8 mouse cellular contexts compared by ENCODE assay signal in the genomic region with DNA sequence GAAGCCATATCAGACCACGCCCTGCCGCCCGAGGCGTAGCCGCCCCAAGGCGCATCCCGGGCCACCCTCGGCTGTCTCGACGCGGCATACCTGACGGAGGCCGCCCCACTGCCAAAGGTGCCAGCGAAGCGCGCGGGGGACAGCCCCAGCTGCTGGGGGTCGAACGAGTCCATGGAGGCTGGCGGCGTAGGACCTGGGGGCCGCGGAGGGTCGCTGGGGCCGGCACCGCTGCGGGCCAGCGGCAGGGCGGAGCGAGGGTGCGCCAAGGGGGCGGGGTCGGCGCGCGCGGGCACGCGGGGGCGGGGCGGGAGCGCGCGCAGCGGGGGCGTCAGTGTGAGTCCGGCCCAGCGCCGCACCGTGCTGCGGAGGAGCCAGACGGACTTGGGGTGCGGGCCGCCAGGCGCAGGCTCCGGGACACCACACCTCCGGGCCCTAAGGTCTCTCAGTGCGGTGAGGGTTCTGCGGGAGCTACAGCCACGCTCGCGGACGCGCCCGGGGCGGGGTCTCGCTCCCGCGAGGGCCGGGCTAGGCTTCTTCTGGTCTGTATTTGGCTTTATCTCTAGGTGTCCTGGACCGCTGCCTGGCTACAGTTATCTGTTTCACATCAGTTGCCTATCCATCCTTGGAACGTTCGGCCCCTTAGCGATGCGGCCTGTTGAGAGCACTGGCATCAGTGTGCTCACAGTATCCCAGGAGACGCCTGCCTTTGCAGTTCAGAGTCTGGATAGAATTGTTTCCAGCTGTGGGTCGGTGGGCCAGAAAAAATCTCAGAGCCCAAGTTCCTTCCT.
DNase-seq lines count a peak whose midpoint lies in the region; ATAC-seq and TF ChIP-seq lines count a peak whose summit lies in the region.

No protein-coding gene starts in this region.

- DNase-seq in forebrain, embryonic 14.5 days (ENCODE audit: low spot score), result peak; percentile 76
- peak; percentile 84 to 88 for DNase-seq in heart, postnatal 14 days
- DNase-seq in large intestine, adult 2 months (ENCODE audit: low read depth, low spot score), result peak; percentile 37
- DNase-seq in stomach, postnatal 0 days (ENCODE audit: low spot score), result peak; percentile 86

- H3K4me1 ChIP-seq in ES-Bruce4 (ENCODE audit: control insufficient read depth, insufficient read depth, low read length), result no peaks in the 10 kb centered on the region
- peaks cover 8% of the 10 kb centered on the region; the same call in 1 of the 2 replicates for H3K4me1 ChIP-seq in forebrain, embryonic 14.5 days (ENCODE audit: control insufficient read depth, insufficient read depth, low read length)
- H3K4me1 ChIP-seq in liver, embryonic 16.5 days (ENCODE audit: control insufficient read depth, low read depth, low read length), result peaks cover 14% of the 10 kb centered on the region
- H3K4me1 ChIP-seq in neural tube, embryonic 12.5 days, result peaks cover 4% of the 10 kb centered on the region
- no peaks in the 10 kb centered on the region for H3K4me1 ChIP-seq in stomach, postnatal 0 days (replicated peaks; ENCODE audit: control insufficient read depth, insufficient read depth)

- intact Hi-C loops in heart, postnatal 14 days (cut with DNase I), result loop anchor here (2.0 to 5.0 kb wide), 2 partner anchors 67 to 112 kb away; partner anchors contain the start of genes 4930402H24Rik and Atrn

- ATAC-seq in cerebellum, adult (ENCODE audit: insufficient number of reproducible peaks, low FRiP score, low TSS enrichment), result peak; percentile 83
- ATAC-seq in forebrain, embryonic 14.5 days, result peak; percentile 90
- peak; percentile 89 for ATAC-seq in liver, embryonic 16.5 days (ENCODE audit: low read depth)
- ATAC-seq in neural tube, embryonic 12.5 days (ENCODE audit: low FRiP score, low read depth), result peak; percentile 88
- ATAC-seq in stomach, postnatal 0 days (ENCODE audit: low FRiP score, low TSS enrichment), result peak; percentile 89

- no peak for TF ChIP-seq CTCF in ES-Bruce4 (IDR thresholded peaks at IDR 0.05; ENCODE audit: low read depth, low read length)
- TF ChIP-seq CTCF in stomach, postnatal 0 days (IDR thresholded peaks at IDR 0.05; ENCODE audit: low read depth), result no peak

- H3K9me3 ChIP-seq in ES-Bruce4 (replicated peaks; ENCODE audit: control insufficient read depth, insufficient read depth, low read length, poor library complexity, severe bottlenecking), result no peaks in the 10 kb centered on the region
- no peaks in the 10 kb centered on the region for H3K9me3 ChIP-seq in forebrain, embryonic 14.5 days (replicated peaks; ENCODE audit: control insufficient read depth, low read length)
- no peaks in the 10 kb centered on the region for H3K9me3 ChIP-seq in liver, embryonic 16.5 days (replicated peaks; ENCODE audit: control insufficient read depth, low read length)
- H3K9me3 ChIP-seq in neural tube, embryonic 12.5 days, result no peaks in the 10 kb centered on the region
- H3K9me3 ChIP-seq in stomach, postnatal 0 days (ENCODE audit: control insufficient read depth, low read length), result no peaks in the 10 kb centered on the region

- peak overlapping the region; percentile 72 for H3K4me2 ChIP-seq in forebrain, embryonic 14.5 days (ENCODE audit: low read length)
- peak overlapping the region; percentile 95 for H3K4me2 ChIP-seq in liver, embryonic 16.5 days (ENCODE audit: low read depth, low read length)
- H3K4me2 ChIP-seq in neural tube, embryonic 12.5 days (replicated peaks), result peak overlapping the region; percentile 81
- peak overlapping the region; percentile 94 for H3K4me2 ChIP-seq in stomach, postnatal 0 days (replicated peaks; ENCODE audit: low read depth)

- H3K27ac ChIP-seq in ES-Bruce4 (ENCODE audit: insufficient read depth, low read length), result no peak overlapping the region
- H3K27ac ChIP-seq in forebrain, embryonic 14.5 days (ENCODE audit: low read depth, low read length), result peak overlapping the region; percentile 98
- peak overlapping the region; percentile 80 for H3K27ac ChIP-seq in liver, embryonic 16.5 days (ENCODE audit: low read length)
- peak overlapping the region; percentile 96 for H3K27ac ChIP-seq in neural tube, embryonic 12.5 days
- peak overlapping the region; percentile 86 for H3K27ac ChIP-seq in stomach, postnatal 0 days (replicated peaks)

- under 1% methylated on average over 58 of the region's 77 CpGs for WGBS in forebrain, embryonic 14.5 days
- WGBS in large intestine, adult 2 months, result under 1% methylated on average over 73 of the region's 77 CpGs
- WGBS in liver, embryonic 16.5 days (ENCODE audit: insufficient replicate concordance), result under 1% methylated on average over 72 of the region's 77 CpGs
- WGBS in neural tube, embryonic 12.5 days, result under 1% methylated on average over 76 of the region's 77 CpGs
- WGBS in stomach, postnatal 0 days, result under 1% methylated on average over 62 of the region's 77 CpGs

- no peaks in the 10 kb centered on the region for H3K36me3 ChIP-seq in ES-Bruce4 (ENCODE audit: control insufficient read depth, insufficient read depth, low read length, poor library complexity, severe bottlenecking)
- H3K36me3 ChIP-seq in forebrain, embryonic 14.5 days (ENCODE audit: control insufficient read depth, insufficient read depth, low read length), result peaks cover 5% of the 10 kb centered on the region; the same call in 1 of the 2 replicates
- no peaks in the 10 kb centered on the region for H3K36me3 ChIP-seq in liver, embryonic 16.5 days (ENCODE audit: control insufficient read depth, insufficient read depth)
- H3K36me3 ChIP-seq in neural tube, embryonic 12.5 days, result peaks cover 7% of the 10 kb centered on the region; the same call in 1 of the 2 replicates
- H3K36me3 ChIP-seq in stomach, postnatal 0 days (ENCODE audit: control insufficient read depth, insufficient read depth, low read length), result no peaks in the 10 kb centered on the region

- peak overlapping the region; percentile 84 for H3K4me3 ChIP-seq in ES-Bruce4 (ENCODE audit: low read depth, low read length)
- peak overlapping the region; percentile 80 for H3K4me3 ChIP-seq in forebrain, embryonic 14.5 days (ENCODE audit: low read depth, low read length)
- H3K4me3 ChIP-seq in liver, embryonic 16.5 days (ENCODE audit: low read depth, low read length), result peak overlapping the region; percentile 89
- peak overlapping the region; percentile 96 for H3K4me3 ChIP-seq in neural tube, embryonic 12.5 days
- H3K4me3 ChIP-seq in stomach, postnatal 0 days (ENCODE audit: low read depth, low read length), result peak overlapping the region; percentile 95

- no peak for TF ChIP-seq EP300 in ES-Bruce4 (IDR thresholded peaks at IDR 0.05; ENCODE audit: insufficient read depth, low read depth, low read length)
- TF ChIP-seq EP300 in stomach, postnatal 0 days (optimal IDR thresholded peaks at IDR 0.05), result no peak

- no peaks in the 10 kb centered on the region; the same call in 1 of the 2 replicates for H3K27me3 ChIP-seq in ES-Bruce4 (ENCODE audit: control insufficient read depth, insufficient read depth, low read length, poor library complexity, severe bottlenecking)
- H3K27me3 ChIP-seq in forebrain, embryonic 14.5 days (replicated peaks; ENCODE audit: control insufficient read depth, insufficient read depth, low read length), result no peaks in the 10 kb centered on the region
- H3K27me3 ChIP-seq in liver, embryonic 16.5 days (ENCODE audit: control insufficient read depth, insufficient read depth, low read depth, low read length), result no peaks in the 10 kb centered on the region
- no peaks in the 10 kb centered on the region for H3K27me3 ChIP-seq in neural tube, embryonic 12.5 days (replicated peaks)
- no peaks in the 10 kb centered on the region for H3K27me3 ChIP-seq in stomach, postnatal 0 days (ENCODE audit: control insufficient read depth, insufficient read depth, low read length)

- TF ChIP-seq POLR2A in ES-Bruce4 (IDR thresholded peaks at IDR 0.05; ENCODE audit: insufficient read depth, low read length), result no peak

- peak overlapping the region; percentile 81 for H3K9ac ChIP-seq in ES-Bruce4 (ENCODE audit: low read depth, poor library complexity, severe bottlenecking)
- peak overlapping the region; percentile 97 for H3K9ac ChIP-seq in forebrain, embryonic 14.5 days (ENCODE audit: low read length)
- H3K9ac ChIP-seq in liver, embryonic 16.5 days (ENCODE audit: low read depth, low read length), result peak overlapping the region; percentile 84
- peak overlapping the region; percentile 91 for H3K9ac ChIP-seq in neural tube, embryonic 12.5 days
- peak overlapping the region; percentile 82 for H3K9ac ChIP-seq in stomach, postnatal 0 days (ENCODE audit: low read length)
